Mouse (Mus musculus) right cerebral cortex, postnatal 25 days (tissue): ENCODE measurements around the gene Fam117b.

Source experiments
- DNase-seq: peaks from one replicate; pipeline ENCODE4 v3.0.0; 2022

Gene Fam117b

GRCm38 (mm10) chr1:59987399-59988040 lies 74.7 kb downstream of the Fam117b start:
- DNase-seq, result peak; percentile 59

DNA sequence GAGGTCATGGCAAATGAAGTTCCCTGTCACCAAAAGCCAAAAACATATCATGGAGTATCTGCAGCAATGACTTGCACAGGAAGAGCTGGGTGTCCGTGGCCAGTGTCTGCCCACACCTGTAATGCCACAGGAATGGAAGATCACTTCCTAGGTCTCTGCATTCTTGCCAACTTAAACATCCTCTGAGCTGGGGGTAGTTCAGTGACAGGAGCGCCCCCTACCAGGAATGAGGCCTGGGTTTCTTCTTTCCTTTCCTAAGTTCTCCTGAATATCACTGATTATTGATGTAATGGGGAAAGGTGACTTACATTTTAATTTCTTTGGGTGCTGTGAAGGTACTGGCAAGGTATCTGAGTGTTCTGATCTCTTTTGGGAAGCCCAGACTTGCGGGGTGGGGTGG lies 82.8 kb downstream of the Fam117b start:
- no peak for DNase-seq

GRCm38 (mm10) chr1:59997352-59997751 lies 84.5 kb downstream of the Fam117b start:
- DNase-seq, result no peak

DNA sequence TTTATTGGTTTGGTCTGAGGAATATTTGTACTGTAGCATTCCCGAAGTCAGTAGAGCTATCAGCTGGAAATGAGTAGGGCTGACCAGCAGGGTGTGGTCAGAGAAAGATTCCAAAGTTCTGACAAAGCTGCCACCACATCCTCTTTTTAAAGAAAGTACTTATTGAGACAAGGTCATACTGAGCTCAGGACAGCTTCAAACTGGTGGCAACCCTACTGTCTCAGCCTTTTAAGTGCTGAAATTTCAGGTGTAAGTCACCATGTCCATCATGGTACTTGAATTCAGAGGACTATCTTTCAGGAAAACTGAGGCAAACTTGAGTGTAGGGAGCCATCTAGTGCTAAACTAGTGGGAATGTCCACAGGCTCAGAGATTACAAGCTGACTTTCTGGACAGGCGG lies 87.5 kb downstream of the Fam117b start:
- DNase-seq, result no peak

GRCm38 (mm10) chr1:60007337-60007736 lies 94.5 kb downstream of the Fam117b start:
- no peak for DNase-seq

GRCm38 (mm10) chr1:60008743-60009142 lies 95.9 kb downstream of the Fam117b start:
- no peak for DNase-seq

GRCm38 (mm10) chr1:60013779-60014178 lies 101.0 kb downstream of the Fam117b start:
- no peak for DNase-seq

- no peak for DNase-seq
Observed at GRCm38 (mm10) chr1:60015511-60015910, 102.7 kb downstream of the Fam117b start.

- DNase-seq, result no peak
Observed at GRCm38 (mm10) chr1:60016136-60016611, 103.4 kb downstream of the Fam117b start.

DNA sequence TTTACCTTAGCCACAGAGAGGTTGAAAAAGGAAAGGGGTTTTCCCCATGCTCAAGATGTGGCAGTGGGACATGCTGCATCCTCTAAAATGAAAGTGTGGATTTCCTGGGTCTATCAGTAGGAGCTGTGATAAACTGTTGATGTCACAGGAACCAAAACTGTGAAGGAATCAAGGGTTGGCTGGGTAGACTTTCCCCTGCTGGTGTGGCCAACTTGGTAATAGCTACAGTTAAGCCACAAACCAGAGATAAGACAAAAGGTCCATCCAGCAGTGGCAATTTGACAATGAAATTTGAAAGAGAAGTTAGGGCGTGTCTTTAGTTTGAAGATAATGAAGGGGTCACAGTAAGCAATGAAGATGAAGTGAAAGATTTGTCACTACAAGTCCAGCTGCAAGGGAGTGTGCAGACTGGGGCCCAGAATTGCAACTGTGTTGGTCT lies 104.2 kb downstream of the Fam117b start:
- no peak for DNase-seq
